Mouse (Mus musculus) sigmoid colon, adult 10 weeks (tissue): ENCODE results near the gene Kifc5b. TPM values are rescaled to one million over a fixed set of nuclear protein-coding genes. Genes with fewer than 3 reads are reported as not detected.

Experiments used
- polyA plus RNA-seq: library from polyadenylated mRNA; stranded (reverse); fragments of 350-450 nt; fragmentation: Illumina TruSeq; extraction: RNeasy Lipid Tissue Mini Kit (QIAGEN cat#74804); gene quantifications from one replicate; pipeline ENCODE4 v1.2.3, GENCODE M21; 2014; ENCODE audit warnings: low read depth, low replicate concordance

Kifc5b gene
- polyA plus RNA-seq: 0.76 TPM

GRCm38 (mm10) chr17:26916711-26917482, at the start of gene Kifc5b:
TSS of gene Kifc5b (plus strand) at chr17:26917091.

GRCm38 (mm10) chr17:26932839-26933398, 16.0 kb downstream of the Kifc5b start, which contains the start of gene Phf1:
TSS of gene Phf1 (plus strand) at chr17:26933052.

GRCm38 (mm10) chr17:26939178-26939972, 22.5 kb downstream of the Kifc5b start, which contains the start of gene Cuta:
TSS of gene Cuta (minus strand) at chr17:26939569.

GRCm38 (mm10) chr17:26941031-26941789, 24.3 kb downstream of the Kifc5b start, which contains the start of gene Syngap1:
TSS of gene Syngap1 (plus strand) at chr17:26941253.

GRCm38 (mm10) chr17:26972703-26973574, 56.0 kb downstream of the Kifc5b start, which contains the start of gene Zbtb9:
TSS of gene Zbtb9 (plus strand) at chr17:26973167.

Other genes starting within 250 kb of the Kifc5b start
- 90.0 TPM for gene Crebrf, start 201.4 kb upstream of the Kifc5b start, polyA plus RNA-seq
- gene Bnip1, start 136.0 kb upstream of the Kifc5b start, polyA plus RNA-seq: 27.2 TPM
- gene Nkx2-5, start 72.1 kb upstream of the Kifc5b start, polyA plus RNA-seq: not detected
- 3.1 TPM for gene Phf1, start 16.0 kb downstream of the Kifc5b start, polyA plus RNA-seq
- gene Cuta, start 22.5 kb downstream of the Kifc5b start, polyA plus RNA-seq: 12.0 TPM
- 0.82 TPM for gene Syngap1, start 24.2 kb downstream of the Kifc5b start, polyA plus RNA-seq
- gene Zbtb9, start 56.1 kb downstream of the Kifc5b start, polyA plus RNA-seq: 14.9 TPM
- 4.3 TPM for gene Bak1, start 111.9 kb downstream of the Kifc5b start, polyA plus RNA-seq
- gene Itpr3, start 140.2 kb downstream of the Kifc5b start, polyA plus RNA-seq: 2.2 TPM
- 8.7 TPM for gene Uqcc2, start 216.8 kb downstream of the Kifc5b start, polyA plus RNA-seq